In genomic region chr4:141721961-141722360, GRCm38 (mm10) we compare ENCODE assay signal across 8 mouse cellular contexts. TPM values are rescaled to one million over a fixed set of nuclear protein-coding genes. Genes with fewer than 3 reads are reported as not detected.
DNase-seq lines count a peak whose midpoint lies in the region; ATAC-seq and TF ChIP-seq lines count a peak whose summit lies in the region.

No protein-coding gene starts in this region.

- peak overlapping the region; percentile 92 for H3K4me2 ChIP-seq in heart, embryonic 16.5 days (ENCODE audit: low read depth, low read length)
- H3K4me2 ChIP-seq in intestine, embryonic 16.5 days (ENCODE audit: low read depth, low read length): peak overlapping the region; percentile 48
- H3K4me2 ChIP-seq in midbrain, embryonic 14.5 days (ENCODE audit: low read length): peak overlapping the region; percentile 90

- peak overlapping the region; percentile 99 for H3K9ac ChIP-seq in heart, embryonic 16.5 days (ENCODE audit: low read length)
- H3K9ac ChIP-seq in intestine, embryonic 16.5 days (ENCODE audit: low read depth, low read length): peak overlapping the region; percentile 98
- peak overlapping the region; percentile 92; the same call in 1 of the 2 replicates for H3K9ac ChIP-seq in midbrain, embryonic 14.5 days (replicated peaks; ENCODE audit: low read length)

- no peaks in the 10 kb centered on the region for H3K27me3 ChIP-seq in heart, embryonic 16.5 days (ENCODE audit: control insufficient read depth, insufficient read depth, low read length)
- H3K27me3 ChIP-seq in intestine, embryonic 16.5 days (replicated peaks; ENCODE audit: control insufficient read depth, insufficient read depth, low read length): no peaks in the 10 kb centered on the region
- no peaks in the 10 kb centered on the region for H3K27me3 ChIP-seq in midbrain, embryonic 14.5 days (ENCODE audit: control insufficient read depth, insufficient read depth, low read length)

- no peak for TF ChIP-seq CTCF in cortical plate, adult 2 months (IDR thresholded peaks at IDR 0.05; ENCODE audit: extremely low read depth, insufficient read depth, low read length)

- intact Hi-C loops in heart, postnatal 10 days (cut with DNase I): no loop called here
- intact Hi-C loops in gastrocnemius, postnatal 14 days (cut with DNase I; ENCODE audit: low total_unique reads): no loop called here

- TF ChIP-seq POLR2A in cortical plate, adult 2 months (IDR thresholded peaks at IDR 0.05; ENCODE audit: extremely low read depth, insufficient read depth, low read length): no peak

- peak overlapping the region; percentile 97 for H3K27ac ChIP-seq in heart, embryonic 16.5 days (ENCODE audit: low read length)
- no peak overlapping the region for H3K27ac ChIP-seq in cortical plate, adult 2 months (ENCODE audit: insufficient read depth, low read length)
- peak overlapping the region; percentile 29; the same call in 1 of the 2 replicates for H3K27ac ChIP-seq in intestine, embryonic 16.5 days (ENCODE audit: low read length)
- H3K27ac ChIP-seq in midbrain, embryonic 14.5 days (replicated peaks; ENCODE audit: low read depth, low read length): no peak overlapping the region

- H3K36me3 ChIP-seq in heart, embryonic 16.5 days (ENCODE audit: control insufficient read depth, insufficient read depth): peaks cover 7% of the 10 kb centered on the region; the same call in 1 of the 2 replicates
- H3K36me3 ChIP-seq in intestine, embryonic 16.5 days (ENCODE audit: control insufficient read depth, insufficient read depth, low read length): no peaks in the 10 kb centered on the region
- H3K36me3 ChIP-seq in midbrain, embryonic 14.5 days (ENCODE audit: control insufficient read depth, insufficient read depth, low read length): peaks cover 2% of the 10 kb centered on the region; the same call in 1 of the 2 replicates

- H3K4me3 ChIP-seq in heart, embryonic 16.5 days (ENCODE audit: low read length): peak overlapping the region; percentile 99
- peak overlapping the region; percentile 59 for H3K4me3 ChIP-seq in cortical plate, adult 2 months (ENCODE audit: insufficient read depth, low read length)
- peak overlapping the region; percentile 94 for H3K4me3 ChIP-seq in intestine, embryonic 16.5 days (ENCODE audit: low read length)
- H3K4me3 ChIP-seq in midbrain, embryonic 14.5 days (replicated peaks; ENCODE audit: low read depth, low read length): peak overlapping the region; percentile 98

- 35% methylated on average over 6 of the region's 6 CpGs for WGBS in heart, embryonic 16.5 days
- WGBS in intestine, embryonic 16.5 days: 41% methylated on average over 6 of the region's 6 CpGs
- WGBS in midbrain, embryonic 14.5 days: 83% methylated on average over 6 of the region's 6 CpGs

- no peaks in the 10 kb centered on the region; the same call in 1 of the 2 replicates for H3K9me3 ChIP-seq in heart, embryonic 16.5 days (replicated peaks; ENCODE audit: control insufficient read depth, low read length)
- H3K9me3 ChIP-seq in intestine, embryonic 16.5 days (ENCODE audit: control insufficient read depth, low read length): no peaks in the 10 kb centered on the region
- no peaks in the 10 kb centered on the region for H3K9me3 ChIP-seq in midbrain, embryonic 14.5 days (ENCODE audit: control insufficient read depth, low read length)

- DNase-seq in heart, postnatal 10 days: no peak
- DNase-seq in midbrain, embryonic 14.5 days: no peak
- DNase-seq in ovary, adult 18-20 months (ENCODE audit: low spot score): no peak
- no peak for DNase-seq in cerebellum, adult 11-12 months
- DNase-seq in gastrocnemius, postnatal 14 days: no peak

- H3K4me1 ChIP-seq in heart, embryonic 16.5 days (ENCODE audit: control insufficient read depth, insufficient read depth, low read length): peaks cover 26% of the 10 kb centered on the region
- peaks cover 8% of the 10 kb centered on the region; the same call in 1 of the 2 replicates for H3K4me1 ChIP-seq in cortical plate, adult 2 months (ENCODE audit: control insufficient read depth, insufficient read depth, low read length)
- H3K4me1 ChIP-seq in intestine, embryonic 16.5 days (ENCODE audit: control insufficient read depth, insufficient read depth, low read length): peaks cover 26% of the 10 kb centered on the region
- H3K4me1 ChIP-seq in midbrain, embryonic 14.5 days (ENCODE audit: control insufficient read depth, insufficient read depth, low read length): peaks cover 13% of the 10 kb centered on the region

- no peak for ATAC-seq in heart, embryonic 16.5 days (replicated peaks; ENCODE audit: extremely low read depth, insufficient read depth, low FRiP score)
- ATAC-seq in intestine, embryonic 16.5 days: no peak
- ATAC-seq in midbrain, embryonic 14.5 days (ENCODE audit: low FRiP score, low TSS enrichment): no peak

RNA-seq across cellular contexts. Expression of gene Ddi2, which starts 1.3 kb away (rescaled TPM):
- 14.1 and 15.1 TPM in 2 replicates for polyA plus RNA-seq in heart, embryonic 16.5 days (2015; fragmentation: Nextera tagmentation; extraction: Ambion mirVana)
- 10 to 100 TPM; 38.5 to 41.1 TPM for total RNA-seq in heart, postnatal 10 days (2021)
- polyA plus RNA-seq in cortical plate, adult 2 months (2012; rRNA removed): 20.7 and 21.1 TPM in 2 replicates
- polyA plus RNA-seq in intestine, embryonic 16.5 days (2015; fragmentation: Nextera tagmentation; extraction: Ambion mirVana): 16.5 and 17.2 TPM in 2 replicates
- 9.6 and 12.9 TPM in 2 replicates for polyA plus RNA-seq in midbrain, embryonic 14.5 days (2014; fragmentation: Nextera tagmentation; extraction: Ambion mirVana)
- 10 to 100 TPM; 35.0 to 37.6 TPM for total RNA-seq in gastrocnemius, postnatal 14 days (2021)

RNA-seq across cellular contexts. Expression of gene Agmat, which starts 24.5 kb away (rescaled TPM):
- polyA plus RNA-seq in heart, embryonic 16.5 days (2015; fragmentation: Nextera tagmentation; extraction: Ambion mirVana): 0.71 and 1.2 TPM in 2 replicates
- total RNA-seq in heart, postnatal 10 days (2021): under 1 TPM; 0.48 to 0.79 TPM
- 2.2 and 2.4 TPM in 2 replicates for polyA plus RNA-seq in cortical plate, adult 2 months (2012; rRNA removed)
- polyA plus RNA-seq in intestine, embryonic 16.5 days (2015; fragmentation: Nextera tagmentation; extraction: Ambion mirVana): 65.6 and 72.2 TPM in 2 replicates
- polyA plus RNA-seq in midbrain, embryonic 14.5 days (2014; fragmentation: Nextera tagmentation; extraction: Ambion mirVana): not detected in 2 replicates
- under 1 TPM in 1 of 2 experiments, not detected in 1; 0.82 TPM for total RNA-seq in gastrocnemius, postnatal 14 days (2021)

RNA-seq across cellular contexts. Expression of gene Rsc1a1, which starts 36.6 kb away (rescaled TPM):
- polyA plus RNA-seq in heart, embryonic 16.5 days (2015; fragmentation: Nextera tagmentation; extraction: Ambion mirVana): 0.21 TPM in 1 of 2 replicates, not detected in the other
- 1 to 10 TPM in 1 of 2 experiments, under 1 TPM in 1; 0.19 to 3.1 TPM for total RNA-seq in heart, postnatal 10 days (2021)
- 7.1 and 7.8 TPM in 2 replicates for polyA plus RNA-seq in cortical plate, adult 2 months (2012; rRNA removed)
- polyA plus RNA-seq in intestine, embryonic 16.5 days (2015; fragmentation: Nextera tagmentation; extraction: Ambion mirVana): not detected in 2 replicates
- not detected in 2 replicates for polyA plus RNA-seq in midbrain, embryonic 14.5 days (2014; fragmentation: Nextera tagmentation; extraction: Ambion mirVana)
- total RNA-seq in gastrocnemius, postnatal 14 days (2021): 1 to 10 TPM; 6.0 TPM

RNA-seq across cellular contexts. Expression of gene Plekhm2, which starts 57.3 kb away (rescaled TPM):
- polyA plus RNA-seq in heart, embryonic 16.5 days (2015; fragmentation: Nextera tagmentation; extraction: Ambion mirVana): 4.9 and 6.2 TPM in 2 replicates
- 10 to 100 TPM; 81.0 to 83.1 TPM for total RNA-seq in heart, postnatal 10 days (2021)
- 134 and 138 TPM in 2 replicates for polyA plus RNA-seq in cortical plate, adult 2 months (2012; rRNA removed)
- polyA plus RNA-seq in intestine, embryonic 16.5 days (2015; fragmentation: Nextera tagmentation; extraction: Ambion mirVana): 5.5 and 5.9 TPM in 2 replicates
- 5.1 and 8.4 TPM in 2 replicates for polyA plus RNA-seq in midbrain, embryonic 14.5 days (2014; fragmentation: Nextera tagmentation; extraction: Ambion mirVana)
- total RNA-seq in gastrocnemius, postnatal 14 days (2021): 10 to 100 TPM; 22.2 to 27.7 TPM

Comparison
In these comparisons a context has a peak if more than half of its experiments do, and no peak if none do; other contexts are left out.
1. H3K27ac ChIP-seq: peak in heart, embryonic 16.5 days (single experiment) and intestine, embryonic 16.5 days (single experiment); none in cortical plate, adult 2 months (single experiment) and midbrain, embryonic 14.5 days (single experiment).
2. RNA of gene Agmat, which starts 24.5 kb away (polyA plus RNA-seq): 65.6 to 72.2 TPM in intestine, embryonic 16.5 days; 2.2 to 2.4 TPM in cortical plate, adult 2 months, 0.71 to 1.2 TPM in heart, embryonic 16.5 days and not detected in midbrain, embryonic 14.5 days; every median in the first group is over 10 times any median in the second.
3. Peak in every context shown above with its lines, with median percentiles within 50 percentile points of each other: H3K4me2 ChIP-seq, H3K4me3 ChIP-seq and H3K9ac ChIP-seq.